Mouse (Mus musculus) liver, postnatal 0 days (tissue): ENCODE measurements around the gene Pigm.

Experiments used
- CTCF ChIP-seq: sonication (generic); IDR thresholded peaks from 2 replicates; pipeline ENCODE4 v1.5.1; 2016; ENCODE audit warnings: antibody characterized with exemption, low read depth
- EP300 ChIP-seq: IDR thresholded peaks from 2 replicates; pipeline ENCODE4 v1.6.1; 2016; ENCODE audit warnings: antibody characterized with exemption, low read depth, mild to moderate bottlenecking

DNA sequence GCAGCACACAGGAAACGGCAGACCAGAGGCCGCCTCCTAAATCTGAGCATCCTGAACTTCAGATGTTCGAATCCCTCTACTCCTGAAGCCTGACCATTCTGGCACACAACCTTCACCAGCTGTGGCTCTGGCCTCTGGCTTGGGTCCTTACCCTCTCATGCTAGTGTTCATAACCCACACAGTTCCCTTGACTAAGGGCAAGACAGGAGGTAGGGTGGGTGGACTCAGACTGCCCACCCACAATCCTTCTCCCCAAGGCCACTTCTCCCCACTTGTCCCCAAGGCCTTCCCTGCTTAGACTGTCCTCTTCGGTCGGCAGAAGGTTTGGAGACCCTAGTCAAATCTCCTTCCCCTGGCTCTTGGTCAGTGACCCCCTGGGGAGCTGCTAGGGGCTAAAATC, 26.8 kb upstream of the Pigm start:
- TF ChIP-seq EP300 = no peak
- no peak for TF ChIP-seq CTCF
